Mouse (Mus musculus) liver, adult 2 months (tissue): ENCODE data around the gene Mpv17l2.

ENCODE experiments used
- CTCF ChIP-seq: fragments of 200-500 bp; IDR thresholded peaks from 2 replicates; pipeline ENCODE4 v1.5.1; 2011; ENCODE audit warnings: low read depth, low read length, control low read depth
- POLR2A ChIP-seq: fragments of 200-500 bp; IDR thresholded peaks from 2 replicates; pipeline ENCODE4 v1.6.1; 2011; ENCODE audit warnings: low read length, control low read depth; ENCODE audit not compliant: insufficient read depth; ENCODE audit errors: extremely low read depth

DNA sequence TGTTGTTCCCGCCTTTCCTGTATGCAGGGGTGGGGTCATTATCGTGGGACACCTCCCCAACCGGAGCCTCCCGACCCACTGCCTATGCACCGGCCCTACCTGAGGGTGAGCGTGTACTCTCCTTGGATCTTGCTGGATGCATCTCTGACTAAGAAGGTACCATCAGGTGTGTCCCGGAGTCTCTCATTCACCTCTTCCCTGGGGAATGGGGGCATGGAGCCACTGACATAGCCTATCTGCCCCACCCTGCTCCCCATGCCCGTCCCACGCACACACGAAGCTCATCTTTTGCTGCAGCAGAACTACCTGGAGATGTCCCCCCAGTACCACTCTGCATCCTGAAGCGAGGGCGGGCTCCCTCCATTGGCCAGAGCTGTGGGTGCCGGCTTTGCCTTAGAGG is 10.0 kb upstream of the Mpv17l2 start:
- TF ChIP-seq CTCF, result no peak
- TF ChIP-seq POLR2A, result no peak
